Mouse (Mus musculus): ENCODE measurements around the gene Gm38392. TPM values are rescaled to one million over a fixed set of nuclear protein-coding genes. Genes with fewer than 3 reads are reported as not detected.
A peak's percentile ranks its signal among the peaks of the same experiment; 100 is the strongest.
"Not testable (repeated sequence)": the region's sequence is repeated elsewhere in the genome, so short reads cannot be mapped to it uniquely, and the experiment has no call there.

The Gm38392 gene
- polyA plus RNA-seq, 1 experiment from 2014 or later = 0.26 TPM

DNA sequence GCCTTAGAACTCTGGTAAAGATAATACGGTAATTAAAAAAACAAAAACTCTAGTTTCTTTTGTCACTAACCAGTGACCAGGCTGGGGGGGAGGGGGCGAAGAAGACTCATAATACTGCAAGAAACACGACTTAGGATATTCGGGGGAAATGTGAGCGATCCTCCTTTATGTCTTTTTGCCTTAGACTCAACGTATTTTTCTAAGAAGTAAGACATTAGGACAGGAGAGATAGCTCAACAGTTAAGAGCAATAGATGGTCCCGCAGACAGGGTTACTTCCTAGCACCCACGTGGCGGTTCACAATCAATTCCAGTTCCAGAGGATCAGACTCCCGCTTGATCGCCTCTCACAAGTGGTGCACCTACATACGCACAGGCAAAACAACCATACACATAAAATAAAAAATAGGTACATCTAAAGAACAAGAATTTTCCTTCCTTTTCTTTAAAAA lies 9.1 kb upstream of the Gm38392 start:
- Histone ChIP-seq H3K9me3 (replicated peaks) (no peaks in the 10 kb centered on the region), H3K4me1 (peaks cover 15% of the 10 kb centered on the region), H3K4me3 (peak overlapping the region; percentile 86), H3K27me3 (ENCODE audit: low read depth, poor library complexity, severe bottlenecking) (no peaks in the 10 kb centered on the region), H3K27ac (peak overlapping the region; percentile 95), H3K36me3 (peaks cover 35% of the 10 kb centered on the region)
- peak; percentile 34 for DNase-seq (ENCODE audit: low spot score)
- 1% methylated on average over 12 of the region's 12 CpGs for WGBS

DNA sequence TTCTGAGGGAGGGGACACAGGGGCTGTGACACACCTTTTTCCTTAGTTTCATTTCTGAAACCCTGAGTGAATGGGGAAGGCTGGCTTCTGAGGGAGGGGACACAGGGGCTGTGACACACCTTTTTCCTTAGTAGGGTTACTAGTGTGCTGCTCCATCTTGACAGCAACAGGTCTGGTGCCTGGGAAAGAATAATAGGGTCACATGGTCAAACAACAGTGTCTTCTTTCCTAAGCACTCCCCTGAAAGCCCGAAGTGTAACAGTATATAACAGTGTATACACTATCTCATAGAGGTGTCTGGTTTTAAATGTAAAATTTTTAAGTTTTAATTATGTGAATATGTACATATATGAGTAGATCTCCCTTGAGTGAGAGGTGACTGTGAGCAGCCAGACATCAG lies 8.3 kb upstream of the Gm38392 start:
- WGBS = 79% methylated on average over 1 of the region's 1 CpGs
- DNase-seq (ENCODE audit: low spot score); H3K9me3 ChIP-seq (replicated peaks); H3K27me3 ChIP-seq (ENCODE audit: low read depth, poor library complexity, severe bottlenecking): not testable (repeated sequence)
- H3K36me3 ChIP-seq = peaks cover 27% of the 10 kb centered on the region
- peak overlapping the region; percentile 86 for H3K4me3 ChIP-seq
- H3K4me1 ChIP-seq = peaks cover 15% of the 10 kb centered on the region
- H3K27ac ChIP-seq = peak overlapping the region; percentile 95

DNA sequence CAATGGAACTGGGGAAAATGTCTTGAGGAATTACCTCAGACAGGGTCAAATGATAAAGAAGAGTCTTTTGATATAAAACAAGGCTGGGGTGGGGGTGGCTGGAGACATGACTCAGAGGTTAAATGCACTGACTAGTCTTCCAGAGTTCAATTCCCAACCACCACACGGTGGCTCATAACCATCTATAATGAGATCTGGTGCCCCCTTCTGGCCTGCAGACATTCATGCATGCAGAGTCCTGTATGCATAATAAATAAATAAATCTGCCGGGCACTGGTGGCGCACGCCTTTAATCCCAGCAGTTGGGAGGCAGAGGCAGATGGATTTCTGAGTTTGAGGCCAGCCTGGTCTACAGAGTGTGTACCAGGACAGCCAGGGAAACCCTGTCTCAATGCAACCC lies 5.0 kb upstream of the Gm38392 start:
- WGBS = 63% methylated on average over 4 of the region's 4 CpGs

DNA sequence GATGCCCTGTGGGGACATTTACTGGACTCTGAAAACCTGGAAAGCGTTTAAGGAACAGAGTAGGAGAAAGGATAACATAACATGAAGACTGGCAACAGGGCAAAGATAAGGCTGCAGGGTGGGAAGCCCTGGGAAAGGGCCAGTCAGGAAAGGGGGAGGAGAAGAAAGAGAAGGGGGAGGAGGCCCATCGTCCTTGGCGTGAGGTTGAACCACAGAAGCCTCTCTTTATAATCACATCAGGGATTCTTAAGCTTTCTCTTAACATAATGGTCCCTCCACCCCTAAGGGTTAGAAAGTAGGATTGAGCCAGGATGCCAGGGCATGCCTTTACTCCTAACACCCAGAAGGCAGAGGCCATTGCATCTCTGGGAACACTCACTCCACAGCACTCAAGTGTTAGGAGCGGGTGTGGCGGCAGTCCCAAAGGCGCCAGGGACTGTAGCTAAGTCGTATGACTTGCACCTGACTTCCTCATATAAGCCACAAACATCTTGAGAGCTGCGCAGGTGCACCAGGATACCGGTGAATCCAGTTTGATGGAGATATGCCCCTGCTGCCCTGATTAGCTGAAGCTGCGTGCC lies 1.2 kb upstream of the Gm38392 start:
- H3K4me1 ChIP-seq; H3K9me3 ChIP-seq (replicated peaks); H3K27ac ChIP-seq; H3K27me3 ChIP-seq (ENCODE audit: low read depth, poor library complexity, severe bottlenecking); DNase-seq (ENCODE audit: low spot score); H3K4me3 ChIP-seq: not testable (repeated sequence)
- H3K36me3 ChIP-seq = peaks cover 17% of the 10 kb centered on the region
- 87% methylated on average over 10 of the region's 10 CpGs for WGBS

More for the DNA sequence above, 5.0 kb upstream of the Gm38392 start:
- DNase-seq (ENCODE audit: low spot score) = peak; percentile 40
- H3K4me1 ChIP-seq = peaks cover 5% of the 10 kb centered on the region
- no peak overlapping the region for H3K27ac ChIP-seq
- no peaks in the 10 kb centered on the region for H3K27me3 ChIP-seq (ENCODE audit: low read depth, poor library complexity, severe bottlenecking)
- no peak overlapping the region for H3K4me3 ChIP-seq
- peaks cover 9% of the 10 kb centered on the region; the same call in 1 of the 2 replicates for H3K36me3 ChIP-seq
- no peaks in the 10 kb centered on the region for H3K9me3 ChIP-seq (replicated peaks)

DNA sequence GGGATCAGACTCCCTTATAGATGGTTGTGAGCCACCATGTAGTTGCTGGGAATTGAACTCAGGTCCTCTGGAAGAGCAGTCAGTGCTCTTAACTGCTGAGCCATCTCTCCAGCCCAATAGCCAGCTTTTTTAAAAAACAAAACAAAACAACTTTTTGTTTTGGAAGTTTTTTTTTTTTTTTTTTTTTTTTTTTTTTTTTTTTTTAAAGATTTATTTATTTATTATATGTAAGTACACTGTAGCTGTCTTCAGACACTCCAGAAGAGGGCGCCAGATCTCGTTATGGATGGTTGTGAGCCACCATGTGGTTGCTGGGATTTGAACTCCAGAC lies 1.5 kb downstream of the Gm38392 start:
- H3K4me1 ChIP-seq; H3K27ac ChIP-seq; H3K27me3 ChIP-seq (ENCODE audit: low read depth, poor library complexity, severe bottlenecking); H3K4me3 ChIP-seq; DNase-seq (ENCODE audit: low spot score); H3K9me3 ChIP-seq (replicated peaks): not testable (repeated sequence)
- WGBS = 58% methylated on average over 2 of the region's 2 CpGs
- peaks cover 17% of the 10 kb centered on the region for H3K36me3 ChIP-seq

DNA sequence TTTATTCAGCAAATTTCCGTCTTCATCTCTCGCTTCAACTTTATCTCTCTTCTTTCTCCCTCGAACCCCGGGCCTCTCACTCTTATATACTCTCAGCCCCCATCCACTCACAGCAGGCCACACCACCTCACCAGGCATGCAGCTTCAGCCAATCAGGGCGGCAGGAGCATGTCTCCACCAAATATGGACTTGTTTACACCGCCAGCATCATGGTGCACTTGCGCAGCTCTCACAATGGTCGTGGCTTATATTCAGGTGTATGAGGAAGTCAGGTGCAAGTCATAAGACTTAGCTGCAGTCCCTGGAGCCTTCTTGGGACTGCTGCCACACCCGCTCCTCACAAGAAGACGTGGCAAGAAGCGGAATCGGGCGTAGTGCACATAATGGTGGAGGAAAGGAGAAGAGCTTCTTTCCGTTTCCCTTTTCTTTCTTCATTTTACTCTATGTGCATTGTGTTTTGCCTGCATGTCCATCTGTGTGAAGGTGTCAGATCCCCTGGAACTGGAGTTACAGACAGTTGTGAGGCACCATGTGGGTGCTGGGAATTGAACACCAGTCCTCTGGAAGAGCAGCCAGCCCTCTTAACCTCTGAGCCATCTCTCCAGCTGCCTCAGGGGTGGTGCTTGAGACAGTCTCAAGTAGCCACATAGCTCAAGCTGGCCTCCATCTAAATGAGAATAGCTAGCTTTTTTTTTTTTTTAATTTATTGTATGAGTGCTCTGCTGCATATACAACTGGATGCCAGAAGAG lies 2.0 kb downstream of the Gm38392 start:
- H3K27ac ChIP-seq; H3K9me3 ChIP-seq (replicated peaks); H3K27me3 ChIP-seq (ENCODE audit: low read depth, poor library complexity, severe bottlenecking); H3K4me1 ChIP-seq; DNase-seq (ENCODE audit: low spot score); H3K4me3 ChIP-seq: not testable (repeated sequence)
- peaks cover 17% of the 10 kb centered on the region for H3K36me3 ChIP-seq
- WGBS = 97% methylated on average over 14 of the region's 14 CpGs

DNA sequence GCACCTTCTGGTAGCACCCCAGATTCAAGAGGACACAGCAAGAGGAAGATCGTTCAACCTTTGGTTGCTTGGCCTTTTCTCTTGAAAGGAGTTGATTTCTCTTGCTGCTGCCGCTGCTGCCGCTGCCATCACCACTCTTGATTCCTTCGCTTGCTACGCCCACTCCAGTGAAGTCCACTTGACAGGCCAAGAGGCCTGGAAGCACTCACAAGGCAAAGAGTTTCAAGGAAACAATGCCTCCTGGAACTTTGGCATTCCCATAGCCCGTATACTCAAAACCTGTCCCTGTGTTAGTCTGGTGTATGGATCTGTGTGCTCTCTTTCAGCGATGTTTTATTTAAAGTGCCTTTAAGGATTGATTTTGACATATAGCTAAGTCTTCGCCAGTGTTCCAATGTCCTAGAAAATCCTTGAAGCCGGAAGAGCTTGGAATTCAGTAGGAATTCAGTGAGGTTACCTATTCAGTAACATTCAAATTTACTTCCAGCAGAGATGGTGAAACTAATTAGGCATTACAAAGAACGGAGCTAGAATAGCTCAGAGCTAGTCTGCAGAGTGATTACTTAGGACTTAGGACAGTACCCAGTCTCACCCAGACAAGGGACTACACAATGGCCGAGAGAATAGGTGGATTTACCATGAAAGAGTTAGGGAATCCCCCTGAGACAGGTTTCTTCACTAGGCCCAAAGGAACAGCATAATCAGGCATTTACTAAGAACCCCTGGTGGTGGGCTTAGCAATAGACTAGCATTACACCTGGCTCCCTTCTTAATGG lies 5.7 kb downstream of the Gm38392 start:
- H3K36me3 ChIP-seq = not testable (repeated sequence)
- 70% methylated on average over 11 of the region's 11 CpGs for WGBS

DNA sequence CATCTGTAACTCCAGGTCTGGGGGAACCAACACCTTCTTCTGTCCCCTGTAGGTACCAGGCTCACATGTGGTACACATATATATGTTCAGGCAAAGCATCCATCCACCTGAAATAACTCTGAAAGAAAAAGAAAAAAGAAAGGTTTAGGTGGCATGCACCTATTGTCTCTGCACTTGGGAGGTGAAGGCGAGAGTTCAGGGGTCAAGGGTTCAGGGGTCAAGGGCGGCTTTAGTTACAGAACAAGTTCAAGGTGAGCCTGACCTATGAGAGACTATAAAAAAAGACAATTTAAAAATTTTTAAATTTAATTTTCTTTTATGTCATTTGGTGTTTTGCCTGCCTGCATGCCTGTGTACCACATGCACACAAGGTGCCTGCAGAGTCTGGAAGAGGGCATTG lies 7.0 kb downstream of the Gm38392 start:
- Histone ChIP-seq H3K4me1 (no peaks in the 10 kb centered on the region), H3K4me3 (no peak overlapping the region), H3K9me3 (replicated peaks) (no peaks in the 10 kb centered on the region), H3K36me3 (peaks cover 2% of the 10 kb centered on the region; the same call in 1 of the 2 replicates), H3K27ac (no peak overlapping the region), H3K27me3 (ENCODE audit: low read depth, poor library complexity, severe bottlenecking) (no peaks in the 10 kb centered on the region)
- DNase-seq (ENCODE audit: low spot score) = no peak
- WGBS = 83% methylated on average over 2 of the region's 2 CpGs

More for the DNA sequence above, 5.7 kb downstream of the Gm38392 start:
- not testable (repeated sequence) for DNase-seq (ENCODE audit: low spot score); H3K27me3 ChIP-seq (ENCODE audit: low read depth, poor library complexity, severe bottlenecking); H3K4me3 ChIP-seq; H3K4me1 ChIP-seq; H3K9me3 ChIP-seq (replicated peaks); H3K27ac ChIP-seq

DNA sequence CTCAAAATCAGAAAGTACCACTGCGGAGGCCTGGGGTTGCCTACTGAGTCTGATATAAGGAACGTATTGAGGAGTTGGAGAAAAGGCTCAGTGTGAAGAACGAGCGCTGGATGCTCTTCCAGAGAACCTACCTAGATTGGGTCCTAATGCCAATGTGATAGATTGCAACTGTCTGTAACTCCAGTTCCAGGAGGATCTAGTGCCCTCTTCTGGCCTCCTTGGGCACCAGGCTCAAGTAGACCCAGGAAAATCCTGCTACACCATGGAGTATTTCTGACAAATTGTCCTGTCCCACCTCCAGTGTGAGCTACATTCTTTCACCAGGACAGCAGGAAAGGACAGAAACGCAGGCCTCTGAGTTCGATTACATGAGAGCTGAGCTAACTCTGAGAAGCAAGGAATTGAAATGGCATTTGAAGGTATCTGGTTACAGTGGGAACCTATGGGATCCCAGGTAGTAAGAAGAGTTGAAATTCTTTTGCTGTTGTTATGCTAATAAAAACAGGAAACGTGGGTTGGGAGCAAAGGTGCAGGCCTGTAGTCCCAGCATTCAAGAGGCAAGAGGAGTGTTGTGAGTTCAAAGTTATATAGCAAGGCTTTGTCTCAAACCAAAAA lies 10.4 kb downstream of the Gm38392 start:
- Histone ChIP-seq H3K9me3 (replicated peaks) (no peaks in the 10 kb centered on the region), H3K27ac (no peak overlapping the region), H3K4me3 (no peak overlapping the region), H3K27me3 (ENCODE audit: low read depth, poor library complexity, severe bottlenecking) (no peaks in the 10 kb centered on the region), H3K4me1 (no peaks in the 10 kb centered on the region), H3K36me3 (no peaks in the 10 kb centered on the region)
- DNase-seq (ENCODE audit: low spot score) = no peak
- WGBS = 41% methylated on average over 7 of the region's 7 CpGs

DNA sequence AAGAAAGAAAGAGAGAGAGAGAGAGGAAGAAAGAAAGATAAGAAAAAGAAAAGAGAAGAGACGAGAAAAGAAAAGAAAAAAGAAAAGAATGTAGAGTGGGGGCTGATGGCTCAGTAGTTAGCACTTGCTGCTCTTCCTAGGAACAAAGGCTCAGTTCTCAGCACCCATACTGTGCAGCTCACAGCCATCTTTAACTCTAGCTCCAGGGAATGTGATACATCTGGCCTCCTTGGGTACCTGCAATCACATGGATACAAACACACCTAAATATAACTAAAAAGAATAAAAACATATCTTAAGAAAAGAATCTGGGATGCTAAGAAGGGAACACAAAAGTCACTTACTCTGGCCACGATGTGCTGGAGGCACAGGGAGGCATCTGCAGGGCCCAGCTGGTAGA lies 10.9 kb downstream of the Gm38392 start:
- Histone ChIP-seq H3K36me3 (no peaks in the 10 kb centered on the region), H3K4me3 (no peak overlapping the region), H3K4me1 (no peaks in the 10 kb centered on the region), H3K27me3 (ENCODE audit: low read depth, poor library complexity, severe bottlenecking) (no peaks in the 10 kb centered on the region), H3K9me3 (replicated peaks) (no peaks in the 10 kb centered on the region), H3K27ac (no peak overlapping the region)
- WGBS = 84% methylated on average over 2 of the region's 2 CpGs
- DNase-seq (ENCODE audit: low spot score) = no peak

DNA sequence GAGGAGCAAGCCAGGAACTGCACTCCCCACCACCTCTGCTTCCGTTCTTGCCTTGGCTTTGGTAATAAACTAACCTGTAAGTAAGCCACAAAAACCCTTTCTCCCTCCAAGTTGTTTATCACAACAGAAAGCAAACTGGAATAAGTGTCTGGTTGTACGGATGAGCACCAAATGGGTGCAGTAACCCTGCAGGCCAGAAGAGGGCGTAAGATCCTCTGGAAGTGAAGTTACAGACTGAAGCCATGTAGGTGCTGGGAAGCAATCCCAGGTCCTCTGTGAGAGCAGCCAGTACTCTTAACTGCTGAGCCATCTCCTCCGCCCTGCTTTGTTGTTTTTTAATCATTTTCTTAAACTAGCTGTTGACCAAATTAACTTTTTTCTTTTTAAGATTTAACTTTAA lies 13.0 kb downstream of the Gm38392 start:
- no peak overlapping the region for H3K4me3 ChIP-seq
- 92% methylated on average over 4 of the region's 4 CpGs for WGBS
- no peak for DNase-seq (ENCODE audit: low spot score)
- H3K27me3 ChIP-seq (ENCODE audit: low read depth, poor library complexity, severe bottlenecking) = no peaks in the 10 kb centered on the region
- H3K4me1 ChIP-seq = no peaks in the 10 kb centered on the region
- no peaks in the 10 kb centered on the region for H3K9me3 ChIP-seq (replicated peaks)
- H3K36me3 ChIP-seq = no peaks in the 10 kb centered on the region
- no peak overlapping the region for H3K27ac ChIP-seq

DNA sequence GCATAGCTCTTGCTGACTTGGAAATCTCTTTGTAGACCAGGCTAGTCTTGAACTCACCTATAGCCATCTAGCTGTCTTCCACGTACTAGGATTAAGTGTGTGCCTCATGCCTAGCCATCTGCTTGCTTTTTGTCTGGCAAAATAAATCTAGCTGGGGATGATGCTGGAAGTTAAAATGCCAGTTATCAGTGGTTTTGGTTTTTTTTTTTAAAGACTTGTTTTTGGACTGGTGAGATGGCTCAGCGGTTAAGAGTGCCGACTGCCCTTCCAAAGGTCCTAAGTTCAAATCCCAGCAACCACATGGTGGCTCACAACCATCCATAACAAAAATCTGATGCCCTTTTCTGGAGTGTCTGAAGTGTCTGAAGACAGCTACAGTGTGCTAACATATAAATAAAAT lies 15.2 kb downstream of the Gm38392 start:
- WGBS = 95% methylated on average over 3 of the region's 3 CpGs

DNA sequence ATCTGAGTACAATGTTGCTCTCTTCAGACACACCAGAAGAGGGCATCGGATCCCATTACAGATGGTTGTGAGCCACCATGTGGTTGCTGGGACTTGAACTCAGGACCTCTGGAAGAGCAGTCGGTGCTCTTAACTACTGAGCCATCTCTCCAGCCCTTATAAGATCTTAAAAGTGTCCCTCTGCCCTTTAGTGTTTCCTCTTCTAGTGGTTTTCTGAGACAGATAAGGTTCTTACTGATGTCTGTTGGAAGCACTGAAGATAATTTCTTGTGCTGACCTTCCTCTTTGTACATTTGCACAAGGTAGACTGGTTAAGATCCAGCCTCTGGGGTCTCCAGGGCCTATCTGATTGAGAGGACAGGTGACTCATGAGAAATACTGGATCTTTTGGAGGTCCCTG lies 15.7 kb downstream of the Gm38392 start:
- not testable (repeated sequence) for H3K4me3 ChIP-seq; DNase-seq (ENCODE audit: low spot score); H3K36me3 ChIP-seq; H3K27me3 ChIP-seq (ENCODE audit: low read depth, poor library complexity, severe bottlenecking); H3K9me3 ChIP-seq (replicated peaks); H3K4me1 ChIP-seq; H3K27ac ChIP-seq
- 88% methylated on average over 2 of the region's 2 CpGs for WGBS

More for the DNA sequence above, 15.2 kb downstream of the Gm38392 start:
- no peaks in the 10 kb centered on the region for H3K9me3 ChIP-seq (replicated peaks)
- no peak for DNase-seq (ENCODE audit: low spot score)
- H3K27ac ChIP-seq = no peak overlapping the region
- H3K4me3 ChIP-seq = no peak overlapping the region
- no peaks in the 10 kb centered on the region for H3K4me1 ChIP-seq
- H3K27me3 ChIP-seq (ENCODE audit: low read depth, poor library complexity, severe bottlenecking) = no peaks in the 10 kb centered on the region
- no peaks in the 10 kb centered on the region for H3K36me3 ChIP-seq

All from limb, embryonic 10.5 days (tissue).